Mouse (Mus musculus) liver, embryonic 11.5 days (tissue): ENCODE results near the gene Ntrk3. TPM values are rescaled to one million over a fixed set of nuclear protein-coding genes. Genes with fewer than 3 reads are reported as not detected.

Experiments
- ATAC-seq: fragments of 200-750 bp; cut with Nextera tagmentation; replicated peaks from 2 replicates; pipeline ENCODE4 v1.8.0; 2017; ENCODE audit warnings: moderate number of reproducible peaks, mild to moderate bottlenecking, moderate TSS enrichment, moderate library complexity; ENCODE audit not compliant: low FRiP score
- DNase-seq: peaks from one replicate; pipeline ENCODE4 v3.0.0-alpha.2; 2017; ENCODE audit warnings: low spot score
- H3K27ac ChIP-seq: fragments of 300-500 bp; sonication (generic); 2 replicates; pipeline ENCODE4 v1.5.1; 2014; ENCODE audit warnings: mild to moderate bottlenecking, low read depth, low read length, control low read depth
- H3K27me3 ChIP-seq: fragments of 300-500 bp; sonication (generic); replicated peaks from 2 replicates; pipeline ENCODE4 v1.6.1; 2014; ENCODE audit warnings: low read length, mixed read lengths; ENCODE audit not compliant: control insufficient read depth, insufficient read depth
- H3K36me3 ChIP-seq: fragments of 300-500 bp; sonication (generic); 2 replicates; pipeline ENCODE4 v1.6.1; 2014; ENCODE audit warnings: mild to moderate bottlenecking, low read length, moderate library complexity, mixed read lengths; ENCODE audit not compliant: control insufficient read depth, insufficient read depth
- H3K4me1 ChIP-seq: fragments of 300-500 bp; sonication (generic); replicated peaks from 2 replicates; pipeline ENCODE4 v1.6.1; 2014; ENCODE audit warnings: low read length, mixed read lengths; ENCODE audit not compliant: control insufficient read depth, insufficient read depth
- H3K4me2 ChIP-seq: fragments of 300-500 bp; sonication (generic); 2 replicates; pipeline ENCODE4 v1.6.1; 2014; ENCODE audit warnings: mild to moderate bottlenecking, control low read depth, moderate library complexity
- H3K4me3 ChIP-seq: fragments of 300-500 bp; sonication (generic); 2 replicates; pipeline ENCODE4 v1.5.1; 2014; ENCODE audit warnings: low read depth, low read length, control low read depth
- H3K9ac ChIP-seq: fragments of 300-500 bp; sonication (generic); 2 replicates; pipeline ENCODE4 v1.6.1; 2014; ENCODE audit warnings: low read depth, low read length, control low read depth
- H3K9me3 ChIP-seq: fragments of 300-500 bp; sonication (generic); 2 replicates; pipeline ENCODE4 v1.6.1; 2016; ENCODE audit warnings: low read length, inconsistent platforms, mixed read lengths; ENCODE audit not compliant: control insufficient read depth
- WGBS: fragments of 180-500 bp; shearing (Covaris S2); extraction: QIAGEN DNeasy Blood & Tissue Kit; methylation state at CpG from one replicate; pipeline ENCODE4 v1.1.7; 2014; 5-methylcytosine and 5-hydroxymethylcytosine counted together
- polyA plus RNA-seq: library from polyadenylated mRNA; unstranded; fragments of >200 nt; fragmentation: Nextera tagmentation; extraction: Ambion mirVana; gene quantifications from 2 replicates; pipeline ENCODE4 v1.2.1, GENCODE M21; 2014

Gene Ntrk3
- polyA plus RNA-seq, 1 experiment from 2014 or later, result 2.3 TPM

DNA sequence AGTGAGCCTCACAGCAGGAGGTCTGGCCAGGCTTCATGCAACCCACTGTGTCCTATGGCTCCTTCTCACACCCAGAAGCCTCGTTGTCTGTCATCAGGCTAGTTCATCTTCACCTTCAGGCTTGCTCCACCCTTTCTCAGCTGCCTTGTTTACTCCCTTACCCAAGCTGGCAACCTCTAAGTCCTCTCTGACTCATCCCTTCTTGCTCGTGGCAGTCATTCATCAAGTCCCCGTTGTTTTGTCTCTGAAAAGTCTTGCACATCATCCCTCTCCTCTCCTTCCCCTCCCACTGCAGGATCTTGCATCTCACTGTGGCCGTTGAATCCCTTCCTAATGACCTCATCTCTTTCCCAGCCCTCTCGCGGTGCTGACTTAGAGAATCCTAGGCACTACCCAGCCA is 35.1 kb downstream of the Ntrk3 start:
- no peaks in the 10 kb centered on the region for H3K27me3 ChIP-seq
- H3K36me3 ChIP-seq, result no peaks in the 10 kb centered on the region
- ATAC-seq, result no peak
- no peak overlapping the region for H3K9ac ChIP-seq
- DNase-seq, result no peak
- H3K27ac ChIP-seq, result no peak overlapping the region
- H3K4me1 ChIP-seq, result no peaks in the 10 kb centered on the region
- 46% methylated on average over 6 of the region's 6 CpGs for WGBS
- H3K4me3 ChIP-seq, result no peak overlapping the region
- H3K4me2 ChIP-seq, result no peak overlapping the region
- no peaks in the 10 kb centered on the region for H3K9me3 ChIP-seq

DNA sequence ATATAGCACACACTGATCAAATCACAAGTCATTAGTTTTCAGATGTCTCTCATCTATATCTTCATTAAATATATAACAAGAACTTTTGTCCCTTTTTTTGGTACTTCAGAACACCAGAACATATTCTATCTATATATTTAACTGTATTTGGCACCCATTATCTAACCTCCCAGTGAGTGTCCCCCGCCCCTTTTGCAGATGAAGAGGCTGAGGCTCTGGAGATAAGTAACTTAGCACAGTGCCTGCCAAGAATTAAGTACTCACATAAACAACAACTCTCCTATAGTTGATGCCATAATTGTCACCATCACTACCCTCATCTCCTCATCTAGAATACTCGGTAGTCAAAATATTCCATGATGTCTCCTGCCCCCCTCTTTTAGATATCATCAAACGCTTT is 42.6 kb downstream of the Ntrk3 start:
- Histone ChIP-seq H3K4me3 (no peak overlapping the region), H3K27me3 (no peaks in the 10 kb centered on the region), H3K36me3 (no peaks in the 10 kb centered on the region), H3K27ac (no peak overlapping the region), H3K9me3 (no peaks in the 10 kb centered on the region), H3K4me1 (no peaks in the 10 kb centered on the region), H3K4me2 (no peak overlapping the region), H3K9ac (no peak overlapping the region)
- no peak for DNase-seq
- ATAC-seq, result no peak
- WGBS, result 72% methylated on average over 3 of the region's 3 CpGs

DNA sequence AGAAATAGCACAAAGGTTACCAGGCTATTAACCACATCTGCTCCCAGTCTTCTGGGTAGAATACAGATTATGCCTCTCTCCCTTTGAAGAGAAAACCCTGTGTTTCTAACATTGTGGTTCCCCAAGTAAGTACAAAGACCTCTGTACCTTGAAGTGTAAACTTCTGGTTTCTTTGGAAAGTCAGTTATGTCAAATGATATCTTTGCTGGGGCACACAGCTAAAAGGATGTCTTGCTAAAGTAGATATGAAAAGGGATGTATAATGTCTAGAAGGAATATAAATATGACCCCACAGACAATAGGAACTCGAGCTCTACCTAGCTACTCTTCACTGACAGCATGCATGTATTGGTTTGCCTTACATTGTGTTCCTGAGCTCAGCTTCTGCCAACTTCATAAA is 44.7 kb downstream of the Ntrk3 start:
- ATAC-seq (no peak), DNase-seq (no peak)
- Histone ChIP-seq H3K36me3 (no peaks in the 10 kb centered on the region), H3K4me2 (no peak overlapping the region), H3K27ac (no peak overlapping the region), H3K4me3 (no peak overlapping the region), H3K27me3 (no peaks in the 10 kb centered on the region), H3K9me3 (no peaks in the 10 kb centered on the region), H3K4me1 (no peaks in the 10 kb centered on the region), H3K9ac (no peak overlapping the region)
- WGBS, result 45% methylated on average over 1 of the region's 1 CpGs

DNA sequence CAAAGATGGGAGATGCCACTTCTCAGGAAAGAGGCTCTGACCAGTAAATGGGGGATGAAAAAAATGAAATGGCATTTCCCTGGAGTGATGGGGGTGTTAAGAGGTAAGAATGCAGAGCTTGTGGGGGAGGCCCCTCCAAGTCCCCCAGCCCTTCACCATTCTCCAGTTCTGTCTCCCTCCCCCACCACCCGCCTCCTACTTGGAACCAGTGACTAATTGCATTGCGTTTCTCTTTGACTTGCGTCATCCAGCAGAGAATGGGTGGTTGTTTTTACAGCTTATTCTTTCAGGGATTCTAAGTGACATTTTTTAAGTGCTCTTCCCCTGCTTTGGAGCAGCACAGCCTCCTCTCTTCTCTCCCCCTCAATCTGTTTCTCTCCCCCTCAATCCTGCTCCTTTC is 46.9 kb downstream of the Ntrk3 start:
- Histone ChIP-seq H3K36me3 (no peaks in the 10 kb centered on the region), H3K4me2 (no peak overlapping the region), H3K4me1 (no peaks in the 10 kb centered on the region), H3K27me3 (no peaks in the 10 kb centered on the region), H3K9me3 (no peaks in the 10 kb centered on the region), H3K9ac (no peak overlapping the region), H3K27ac (no peak overlapping the region), H3K4me3 (no peak overlapping the region)
- ATAC-seq (no peak), DNase-seq (no peak)
- 54% methylated on average over 3 of the region's 3 CpGs for WGBS

DNA sequence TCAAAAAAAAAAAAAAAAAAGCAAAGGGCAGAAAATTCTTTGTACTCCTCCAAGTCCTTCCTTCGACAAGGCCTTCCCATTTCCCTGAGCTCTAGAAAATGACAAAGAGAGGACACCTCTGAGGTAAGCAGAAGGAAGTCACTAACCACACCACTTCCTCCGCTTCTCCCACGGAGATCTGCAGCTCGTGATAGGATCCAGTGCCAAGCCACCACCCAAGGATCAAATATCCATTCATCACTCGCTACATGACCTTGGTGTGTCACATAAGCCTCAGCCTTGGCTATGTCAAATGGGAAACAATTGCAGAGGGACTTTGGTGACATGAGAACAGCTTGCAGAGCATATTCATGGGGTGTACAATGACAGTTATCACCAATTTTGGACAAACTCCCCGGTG is 52.9 kb downstream of the Ntrk3 start:
- Histone ChIP-seq H3K4me1 (no peaks in the 10 kb centered on the region), H3K9me3 (no peaks in the 10 kb centered on the region), H3K36me3 (no peaks in the 10 kb centered on the region), H3K27me3 (no peaks in the 10 kb centered on the region), H3K9ac (no peak overlapping the region), H3K4me2 (no peak overlapping the region), H3K4me3 (no peak overlapping the region), H3K27ac (no peak overlapping the region)
- WGBS, result 35% methylated on average over 6 of the region's 6 CpGs
- ATAC-seq (no peak), DNase-seq (no peak)

DNA sequence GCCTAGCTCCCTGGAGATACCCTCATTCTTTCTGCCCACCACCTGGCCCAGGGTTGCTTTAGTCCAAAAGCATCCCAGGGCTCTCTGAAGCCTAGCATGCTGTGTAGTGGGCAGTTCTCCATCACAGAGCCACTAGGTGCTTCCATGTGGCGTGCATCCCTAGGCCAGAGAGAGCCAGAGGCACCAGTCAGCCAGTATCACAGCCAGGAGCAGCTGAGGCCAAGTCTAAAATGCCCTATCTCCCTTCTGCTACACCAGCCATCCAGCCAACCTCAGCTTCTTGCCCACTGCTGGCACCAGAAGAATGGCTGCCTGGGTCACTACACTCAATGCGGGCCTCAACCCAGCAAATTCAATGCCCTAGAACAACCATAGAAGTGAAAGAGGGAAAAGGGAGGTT is 56.9 kb downstream of the Ntrk3 start:
- Histone ChIP-seq H3K27ac (no peak overlapping the region), H3K36me3 (no peaks in the 10 kb centered on the region), H3K9me3 (no peaks in the 10 kb centered on the region), H3K4me3 (no peak overlapping the region), H3K9ac (no peak overlapping the region), H3K4me1 (no peaks in the 10 kb centered on the region), H3K27me3 (no peaks in the 10 kb centered on the region), H3K4me2 (no peak overlapping the region)
- DNase-seq (no peak), ATAC-seq (no peak)
- 80% methylated on average over 2 of the region's 2 CpGs for WGBS

DNA sequence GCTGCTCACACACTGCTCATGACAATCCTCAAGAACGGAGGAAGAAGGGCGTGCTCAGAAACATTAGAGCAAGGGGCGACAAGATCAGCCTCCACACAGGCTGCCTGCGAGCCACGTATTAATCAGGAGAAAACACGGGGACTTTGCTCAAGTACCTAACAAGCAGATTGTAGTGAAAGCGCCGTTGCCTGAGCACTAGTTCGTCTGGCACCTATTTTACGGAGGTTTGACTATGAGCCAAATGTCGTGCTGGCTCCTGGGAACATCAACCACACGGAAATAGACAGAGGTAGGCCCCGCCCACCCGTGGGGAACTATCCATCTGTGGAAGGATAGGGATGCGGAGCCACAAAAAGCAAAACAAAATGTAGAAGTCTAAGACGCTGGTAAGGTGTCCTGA is 68.4 kb downstream of the Ntrk3 start:
- no peaks in the 10 kb centered on the region for H3K4me1 ChIP-seq
- DNase-seq (no peak), ATAC-seq (no peak)
- H3K36me3 ChIP-seq, result no peaks in the 10 kb centered on the region
- H3K27me3 ChIP-seq, result no peaks in the 10 kb centered on the region
- no peaks in the 10 kb centered on the region for H3K9me3 ChIP-seq
- H3K4me2 ChIP-seq, result no peak overlapping the region
- H3K9ac ChIP-seq, result no peak overlapping the region
- H3K27ac ChIP-seq, result no peak overlapping the region
- 87% methylated on average over 16 of the region's 16 CpGs for WGBS
- no peak overlapping the region for H3K4me3 ChIP-seq

DNA sequence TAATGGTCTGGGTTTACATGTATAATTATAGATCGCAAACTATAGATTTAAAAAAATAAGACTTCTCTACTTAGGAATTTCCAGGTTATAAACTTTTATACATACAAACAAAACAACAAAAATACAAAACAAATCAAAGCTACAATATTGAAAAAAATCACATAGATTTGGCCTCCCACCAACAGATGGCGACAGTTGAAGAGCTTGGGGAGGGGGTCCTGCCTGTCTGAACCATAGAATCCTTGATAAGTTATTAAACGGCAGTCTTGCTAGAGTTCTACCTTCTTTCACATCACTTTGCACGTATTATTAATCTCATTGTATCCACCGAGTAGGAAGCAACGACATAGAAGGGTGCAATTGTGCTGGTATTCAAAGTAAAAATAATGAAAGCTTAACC is 68.9 kb downstream of the Ntrk3 start:
- no peak for ATAC-seq
- Histone ChIP-seq H3K9me3 (no peaks in the 10 kb centered on the region), H3K4me2 (no peak overlapping the region), H3K9ac (no peak overlapping the region), H3K36me3 (no peaks in the 10 kb centered on the region), H3K4me1 (no peaks in the 10 kb centered on the region), H3K4me3 (no peak overlapping the region), H3K27me3 (no peaks in the 10 kb centered on the region), H3K27ac (no peak overlapping the region)
- no peak for DNase-seq
- WGBS, result 87% methylated on average over 6 of the region's 6 CpGs

DNA sequence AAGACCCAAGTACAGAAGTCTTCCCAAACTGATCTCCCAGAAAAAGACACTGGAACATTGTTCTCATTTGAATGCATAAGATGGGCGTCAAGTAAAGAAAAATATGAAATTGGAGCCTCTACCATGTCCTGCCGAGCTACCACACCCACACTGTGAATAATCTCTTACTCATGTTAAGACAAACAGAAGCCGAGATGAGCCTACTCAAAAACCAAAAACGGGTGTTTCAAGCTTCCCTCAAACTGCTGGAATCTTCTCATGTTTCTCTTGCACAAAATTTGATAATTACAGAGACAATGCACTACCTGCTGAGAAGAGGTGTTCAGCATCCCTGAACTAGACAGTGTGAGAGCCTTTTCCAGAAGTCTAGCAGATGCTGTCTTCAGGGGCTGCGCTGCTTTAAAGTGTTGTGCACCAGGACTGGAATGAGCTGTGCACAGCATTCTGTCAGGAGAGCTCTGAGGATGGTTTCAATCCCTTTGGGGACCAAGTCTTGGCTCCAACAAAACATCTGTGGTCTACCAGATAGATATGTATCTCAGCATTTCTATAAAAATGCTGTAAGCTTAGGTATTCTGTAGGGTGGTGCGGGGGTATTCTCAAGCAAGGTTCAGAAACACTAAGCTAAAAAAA is 69.7 kb downstream of the Ntrk3 start:
- Histone ChIP-seq H3K9ac (no peak overlapping the region), H3K27ac (no peak overlapping the region), H3K27me3 (no peaks in the 10 kb centered on the region), H3K4me1 (no peaks in the 10 kb centered on the region), H3K9me3 (no peaks in the 10 kb centered on the region), H3K4me2 (no peak overlapping the region), H3K36me3 (no peaks in the 10 kb centered on the region), H3K4me3 (no peak overlapping the region)
- 87% methylated on average over 6 of the region's 6 CpGs for WGBS
- DNase-seq (no peak), ATAC-seq (no peak)
